Mouse (Mus musculus): ENCODE data around the gene Zbtb5.
A peak's percentile ranks its signal among the peaks of the same experiment; 100 is the strongest.
"Not testable (repeated sequence)": the region's sequence is repeated elsewhere in the genome, so short reads cannot be mapped to it uniquely, and the experiment has no call there.

Zbtb5 gene

DNA sequence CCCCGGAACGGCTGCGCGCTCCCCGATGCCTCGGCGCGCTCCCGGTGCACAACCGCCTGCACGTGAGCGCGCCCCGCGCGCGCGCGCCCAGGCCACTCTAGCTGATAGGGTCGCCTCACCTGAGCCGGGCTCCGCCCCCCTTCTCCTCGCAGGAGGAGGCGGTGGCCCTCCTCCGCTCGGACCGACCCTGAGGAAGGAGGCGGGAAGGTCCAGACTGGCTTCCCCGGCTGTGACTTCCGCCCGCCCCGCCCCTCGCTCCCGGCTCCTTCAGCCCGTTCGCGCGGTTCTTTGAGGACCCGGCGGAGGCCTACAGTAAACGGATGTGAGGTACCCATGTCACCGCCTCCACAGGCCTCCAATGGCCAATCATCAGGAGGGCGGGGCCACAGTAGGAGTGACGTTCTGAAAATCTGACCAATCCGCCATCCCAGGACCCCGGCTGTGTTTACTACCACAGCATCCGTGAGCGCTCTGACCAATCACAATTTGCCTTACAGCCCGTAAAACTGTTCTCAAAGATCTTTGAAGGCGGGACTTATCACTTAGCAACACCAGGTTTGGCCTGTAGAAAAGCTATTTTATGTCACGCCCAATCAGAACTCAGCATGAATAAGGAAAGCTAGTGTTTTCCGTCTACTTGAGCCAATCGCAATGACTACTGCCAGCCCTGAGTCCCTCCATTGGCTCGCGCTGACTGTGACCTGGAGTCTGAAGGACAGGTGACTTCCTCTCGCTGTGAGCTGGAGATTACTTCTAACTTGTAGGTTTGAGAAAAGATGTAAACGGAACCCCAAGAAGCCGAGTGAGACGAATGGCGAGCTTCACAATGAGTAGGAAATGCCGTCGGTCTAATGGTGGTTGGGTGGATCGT is at the start of gene Zbtb5:
Zbtb5 (minus strand) TSS at position 308 of the 871 bp plus-strand sequence.
- peak; percentile 90 for DNase-seq (ENCODE audit: low spot score)

DNA sequence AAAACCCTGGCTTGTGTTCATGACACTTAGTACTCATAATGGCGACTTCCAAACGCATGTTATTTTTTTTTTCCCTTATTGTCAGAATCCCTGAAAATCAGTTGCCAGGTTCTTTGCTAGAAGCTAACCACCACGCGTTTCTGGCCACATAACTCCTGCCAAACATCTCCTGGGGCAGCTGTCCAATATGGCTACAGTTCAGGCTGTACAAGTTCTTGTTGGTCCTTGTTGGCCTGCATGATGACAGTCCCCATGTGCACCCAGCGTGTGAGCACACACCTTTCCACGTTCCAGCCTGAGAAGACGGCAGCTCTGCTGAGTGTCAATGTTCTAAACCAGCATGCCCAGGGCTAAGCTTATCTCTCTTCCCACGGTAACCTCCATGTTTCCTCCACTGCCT is 43.2 kb upstream of the Zbtb5 start:
- DNase-seq (ENCODE audit: low spot score) = no peak

DNA sequence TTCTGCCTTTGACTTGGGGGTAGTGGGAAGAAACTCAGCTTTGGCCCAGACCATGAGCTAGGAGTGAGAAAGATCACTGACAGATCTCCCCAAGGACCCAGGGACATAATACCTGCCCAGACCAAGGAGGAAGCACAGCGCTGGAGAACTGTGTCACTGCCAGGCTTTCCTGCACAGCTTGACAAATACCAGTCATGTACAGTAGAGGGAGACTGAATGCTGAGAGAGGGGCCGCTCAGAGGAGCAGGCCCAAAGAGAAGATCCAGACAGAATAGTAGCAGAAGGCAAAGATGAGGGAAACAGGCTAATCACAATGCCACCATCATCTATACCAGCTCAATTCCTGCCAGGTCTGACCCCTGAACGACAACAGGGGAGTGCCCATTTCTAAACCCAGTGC is 42.6 kb upstream of the Zbtb5 start:
- DNase-seq (ENCODE audit: low spot score) = no peak

DNA sequence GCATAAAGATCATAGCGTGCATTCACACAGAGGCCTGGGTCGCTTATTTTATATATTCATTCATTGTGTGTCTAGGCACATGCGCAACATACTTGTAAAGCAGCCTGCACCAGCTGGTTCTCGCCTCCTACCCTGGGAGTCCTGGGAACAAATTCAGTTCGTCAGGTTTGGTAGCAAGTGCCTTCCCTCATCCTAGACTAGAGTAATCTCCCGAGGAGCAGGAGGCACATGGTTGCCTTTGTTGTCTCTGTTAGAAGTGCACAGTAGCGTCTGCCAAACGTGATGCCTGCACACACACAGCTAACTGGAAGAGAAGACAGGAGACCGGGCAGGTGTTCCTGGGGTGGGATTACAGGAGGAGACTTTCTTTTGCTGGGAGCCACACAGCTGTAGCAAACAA is 35.7 kb upstream of the Zbtb5 start:
- no peak for DNase-seq (ENCODE audit: low spot score)

DNA sequence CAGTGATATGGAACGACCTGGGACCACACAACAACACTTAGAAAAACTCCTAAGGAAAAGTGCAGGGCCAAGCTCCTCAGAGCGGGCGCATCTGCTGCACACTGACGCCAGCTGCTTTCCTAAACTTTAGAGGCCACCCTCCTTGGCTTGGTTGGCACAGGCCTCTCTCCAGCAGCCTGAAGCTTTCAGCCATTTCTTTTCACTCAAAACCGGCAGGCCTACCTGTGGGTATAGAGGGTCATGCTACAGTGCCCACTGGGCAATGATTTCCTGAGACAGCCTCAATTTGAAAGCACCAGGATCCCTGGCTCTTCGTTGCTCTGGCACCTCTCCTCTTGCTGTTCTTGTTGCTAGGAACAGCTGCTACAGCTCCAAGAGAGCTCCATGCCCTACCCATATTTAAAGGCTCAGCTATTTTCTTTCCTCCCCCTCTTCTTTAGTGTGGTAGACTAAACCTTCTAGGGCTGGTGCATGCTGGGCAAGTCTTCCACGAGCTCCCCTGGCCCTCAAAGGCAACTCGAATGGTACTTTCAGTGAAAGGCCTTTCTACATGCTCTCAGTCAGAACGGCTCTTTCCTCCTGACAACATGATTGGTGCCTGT is 35.2 kb upstream of the Zbtb5 start:
- no peak for DNase-seq (ENCODE audit: low spot score)

DNA sequence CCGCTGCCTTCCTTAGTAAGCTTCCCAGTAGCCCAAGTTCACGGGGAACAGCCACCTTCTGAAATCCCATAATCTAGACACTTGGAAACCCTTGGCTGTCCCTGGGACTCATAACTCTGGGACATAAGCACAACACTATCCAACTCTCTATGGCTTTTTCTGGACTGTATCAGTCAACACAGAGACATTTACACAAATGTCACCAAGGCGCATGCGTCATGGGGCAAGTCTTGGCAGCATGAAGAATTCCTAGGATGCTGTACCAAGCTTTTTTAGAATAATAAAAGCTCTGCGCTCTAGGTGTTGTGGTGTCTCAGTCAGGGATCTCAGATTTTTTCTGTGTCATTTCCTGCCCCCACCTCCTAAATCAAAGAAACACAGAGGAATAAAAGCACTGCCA is 34.5 kb upstream of the Zbtb5 start:
- no peak for DNase-seq (ENCODE audit: low spot score)

DNA sequence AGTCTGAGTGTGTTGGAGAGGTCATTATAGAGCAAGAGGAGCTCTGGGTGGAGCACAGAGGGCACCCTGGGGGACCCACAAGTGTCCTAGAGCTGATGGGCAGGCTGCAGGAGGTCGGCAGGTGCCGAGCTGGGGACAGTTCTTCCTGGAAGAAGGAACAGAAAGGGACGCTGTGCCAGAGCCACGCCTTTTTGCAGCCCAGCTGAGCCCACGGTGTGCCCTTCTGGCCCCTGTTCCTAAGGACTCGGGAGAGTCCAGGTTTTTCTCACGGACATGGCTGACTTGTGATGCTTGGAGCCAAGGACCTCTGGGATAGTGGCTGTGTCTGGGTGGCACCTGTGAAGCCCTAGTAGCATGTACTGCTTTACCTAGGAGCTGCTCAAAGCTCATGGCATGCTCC is 28.6 kb upstream of the Zbtb5 start:
- no peak for DNase-seq (ENCODE audit: low spot score)

DNA sequence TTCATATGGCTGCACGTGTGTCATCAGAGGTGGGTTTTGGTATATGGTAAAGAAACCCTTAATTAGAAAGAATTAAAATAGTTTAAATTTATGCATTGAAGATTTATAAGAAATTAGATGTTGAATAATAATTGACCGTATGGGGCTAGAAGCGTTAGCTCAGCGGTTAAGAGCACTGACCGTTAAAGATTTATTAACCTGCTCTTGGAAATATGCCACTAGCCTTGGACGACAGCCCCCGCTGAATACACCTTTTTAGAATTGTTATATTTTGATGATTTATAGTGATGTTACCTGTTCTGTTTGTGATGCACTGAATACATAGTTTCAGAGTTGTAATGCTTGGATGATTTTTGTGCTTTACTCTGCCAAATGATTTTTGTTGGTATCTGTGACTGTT is 27.3 kb upstream of the Zbtb5 start:
- not testable (repeated sequence) for DNase-seq (ENCODE audit: low spot score)

DNA sequence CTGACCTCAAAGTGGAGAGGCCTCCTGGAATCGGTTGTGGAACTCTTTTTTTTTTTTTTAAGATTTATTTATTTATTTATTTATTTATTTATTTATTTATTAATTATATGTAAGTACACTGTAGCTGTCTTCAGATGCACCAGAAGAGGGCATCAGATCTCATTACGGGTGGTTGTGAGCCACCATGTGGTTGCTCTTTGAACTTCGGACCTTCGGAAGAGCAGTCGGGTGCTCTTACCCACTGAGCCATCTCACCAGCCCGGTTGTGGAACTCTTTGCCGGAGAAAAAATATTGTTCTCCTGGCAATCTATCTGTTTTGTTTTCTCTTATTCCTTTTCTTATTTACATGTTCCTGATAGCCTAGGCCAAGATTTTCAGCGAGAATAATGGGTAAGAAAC is 26.7 kb upstream of the Zbtb5 start:
- DNase-seq (ENCODE audit: low spot score) = not testable (repeated sequence)

DNA sequence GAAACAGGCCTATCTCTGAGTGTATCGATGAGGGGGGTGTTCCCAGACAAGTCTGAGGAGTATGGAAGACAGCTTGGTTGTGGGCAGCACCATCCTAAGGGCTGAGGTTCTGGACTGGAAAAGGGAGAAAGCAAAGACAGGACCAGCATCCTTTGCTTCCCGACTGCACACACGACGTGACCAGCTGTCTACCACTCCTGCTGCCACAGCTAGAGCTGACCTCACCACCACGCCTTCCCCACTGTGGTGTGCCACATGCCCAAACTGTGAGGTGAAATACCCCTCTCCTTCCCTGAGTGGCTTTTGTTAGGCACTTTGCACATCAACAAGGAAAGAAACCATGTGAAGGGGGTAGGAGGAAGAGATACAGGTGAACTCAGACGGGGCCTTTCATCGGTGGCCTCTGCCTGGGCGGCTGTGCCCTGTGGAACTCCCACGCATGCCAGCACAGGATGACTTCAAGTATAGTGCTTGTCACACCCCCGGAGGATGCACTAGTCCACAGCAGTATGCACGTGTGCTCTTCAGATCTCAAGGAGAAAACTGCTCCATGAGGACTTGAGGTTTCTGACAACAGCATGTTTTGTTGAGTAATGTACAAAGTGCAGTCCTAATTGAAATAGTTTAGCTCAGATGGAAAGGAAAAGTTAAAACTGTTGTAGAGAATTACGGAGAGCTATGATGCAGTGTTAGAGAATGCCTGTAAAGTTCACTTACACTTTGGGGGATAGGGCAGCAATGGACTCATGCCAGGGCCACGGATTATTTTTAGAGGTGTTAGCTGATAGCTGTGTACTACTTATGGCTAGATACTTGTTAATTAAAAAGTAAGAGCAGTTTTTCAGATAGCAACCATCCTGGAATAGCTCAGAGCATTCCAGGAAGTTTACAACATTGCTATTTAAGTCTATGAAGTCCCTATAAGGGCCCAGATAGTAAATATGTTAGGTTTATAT is 25.5 kb upstream of the Zbtb5 start:
- DNase-seq (ENCODE audit: low spot score) = no peak

DNA sequence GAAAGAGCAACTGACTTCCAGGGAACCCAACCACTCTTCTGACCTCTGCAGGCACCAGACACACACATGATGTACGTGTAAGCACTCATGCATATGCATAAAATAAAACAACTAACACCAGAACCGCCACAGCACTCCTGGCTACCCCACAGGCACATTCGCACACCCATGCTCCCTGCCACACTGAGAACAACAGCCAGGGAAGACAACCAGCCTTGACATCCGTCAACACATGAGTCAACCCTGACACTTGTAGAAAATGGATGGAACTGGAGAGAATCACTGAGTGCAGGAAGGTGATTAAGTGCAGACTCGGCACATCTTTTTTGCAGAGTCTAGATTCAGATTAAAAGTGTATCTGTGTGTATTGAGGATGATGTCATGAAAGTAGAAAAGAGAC is 24.4 kb upstream of the Zbtb5 start:
- DNase-seq (ENCODE audit: low spot score) = no peak

DNA sequence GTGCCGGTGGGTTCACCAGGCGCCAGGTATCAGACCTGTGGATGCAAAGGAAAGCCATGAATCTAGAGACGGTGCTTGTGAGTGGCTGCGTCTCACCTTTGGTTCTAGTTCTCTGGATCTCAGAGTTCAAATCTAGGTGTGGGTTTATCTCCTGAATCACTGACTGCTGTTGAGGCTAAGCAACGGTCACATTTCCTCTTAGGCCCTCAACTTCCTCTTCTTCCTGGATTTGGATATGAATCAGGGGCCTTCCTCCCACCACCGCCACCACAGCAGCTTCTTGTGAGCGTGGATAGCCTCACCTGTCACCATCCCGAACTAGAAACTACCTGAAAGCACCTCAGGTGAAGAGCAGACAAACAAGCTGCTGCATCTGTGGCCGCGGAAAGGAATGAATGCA is 23.8 kb upstream of the Zbtb5 start:
- no peak for DNase-seq (ENCODE audit: low spot score)

DNA sequence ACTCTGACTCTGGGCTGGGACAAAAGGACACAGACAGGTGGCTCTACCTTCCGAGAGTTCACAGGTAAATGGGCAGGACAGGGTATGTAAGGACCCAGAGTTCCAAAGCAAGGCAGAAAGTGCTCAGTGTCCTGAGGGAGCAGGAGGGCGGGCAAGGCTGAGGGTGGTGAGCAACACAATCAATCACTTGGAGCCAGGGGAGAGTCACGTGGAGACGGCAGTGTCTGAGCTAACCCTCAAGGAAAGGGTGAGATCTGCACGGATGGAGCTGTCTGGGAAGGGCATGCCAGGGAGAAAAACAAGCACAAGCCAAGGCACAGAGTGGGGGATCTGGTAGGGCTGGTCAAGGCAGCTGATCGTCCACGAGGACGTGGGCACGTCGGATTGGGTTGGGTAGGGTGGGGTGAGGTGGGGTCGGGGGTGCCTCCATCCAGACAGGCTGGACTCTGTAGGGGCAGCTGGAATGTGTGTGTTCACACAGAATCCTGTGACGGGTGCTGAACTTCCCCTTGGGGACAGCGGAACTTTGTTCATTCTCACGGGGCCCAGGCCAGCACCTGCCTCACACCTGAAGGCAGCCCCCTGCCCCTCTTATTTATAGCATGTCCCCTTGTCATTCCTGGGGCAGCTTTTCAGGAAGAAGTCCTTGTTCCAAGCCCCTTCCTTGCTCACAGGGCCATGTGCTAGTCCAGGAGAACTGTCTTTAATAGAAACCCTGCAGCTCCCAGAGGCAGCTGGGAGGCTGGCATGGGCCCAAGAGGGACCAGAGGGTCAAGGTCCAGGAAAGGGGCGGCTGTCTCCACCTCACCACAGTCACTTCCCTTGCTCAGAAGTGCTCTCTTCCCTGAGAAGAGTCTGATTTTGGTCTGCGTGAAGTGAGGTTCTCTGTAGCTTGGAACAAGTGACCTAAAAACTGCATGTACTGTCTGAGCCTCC is 22.7 kb upstream of the Zbtb5 start:
- DNase-seq (ENCODE audit: low spot score) = no peak

DNA sequence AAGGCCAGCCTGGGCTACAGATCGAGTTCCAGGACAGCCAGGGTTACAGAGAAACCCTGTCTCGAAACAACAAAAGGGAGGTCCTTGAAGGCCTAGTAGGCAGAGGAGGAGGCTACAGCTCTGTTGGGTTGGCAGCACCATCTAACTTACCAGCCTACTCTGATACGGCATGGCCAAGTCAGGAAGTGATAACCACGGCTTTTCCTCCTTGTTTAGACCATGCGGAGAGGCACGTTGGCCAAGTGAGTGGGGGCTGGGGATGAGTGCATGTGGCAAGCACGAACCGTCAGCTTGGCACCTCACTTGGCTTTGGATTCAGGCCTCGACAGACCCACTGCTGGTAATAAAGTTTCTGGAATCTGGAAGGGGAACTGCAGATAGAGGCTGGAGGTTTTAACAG is 20.4 kb upstream of the Zbtb5 start:
- DNase-seq (ENCODE audit: low spot score) = no peak

DNA sequence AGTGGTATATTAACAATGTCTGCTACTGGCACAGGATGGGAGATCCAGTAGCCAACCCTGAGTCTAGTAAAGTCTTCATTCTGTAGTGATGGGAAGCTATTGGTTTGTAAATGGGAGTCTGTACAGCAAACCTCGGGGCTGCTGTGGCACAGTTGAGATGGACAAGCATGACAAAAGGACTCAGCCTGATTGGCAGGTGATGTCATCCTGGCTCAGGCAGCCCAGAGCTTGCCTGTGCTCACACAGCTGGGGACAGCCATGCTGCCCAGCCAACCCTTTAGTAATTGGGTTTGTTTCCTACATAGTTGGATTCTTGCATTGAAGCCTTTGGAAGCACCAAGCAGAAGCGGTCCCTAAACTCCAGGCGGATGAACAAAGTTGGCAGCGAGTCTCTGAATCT is 14.2 kb upstream of the Zbtb5 start:
- DNase-seq (ENCODE audit: low spot score) = no peak

DNA sequence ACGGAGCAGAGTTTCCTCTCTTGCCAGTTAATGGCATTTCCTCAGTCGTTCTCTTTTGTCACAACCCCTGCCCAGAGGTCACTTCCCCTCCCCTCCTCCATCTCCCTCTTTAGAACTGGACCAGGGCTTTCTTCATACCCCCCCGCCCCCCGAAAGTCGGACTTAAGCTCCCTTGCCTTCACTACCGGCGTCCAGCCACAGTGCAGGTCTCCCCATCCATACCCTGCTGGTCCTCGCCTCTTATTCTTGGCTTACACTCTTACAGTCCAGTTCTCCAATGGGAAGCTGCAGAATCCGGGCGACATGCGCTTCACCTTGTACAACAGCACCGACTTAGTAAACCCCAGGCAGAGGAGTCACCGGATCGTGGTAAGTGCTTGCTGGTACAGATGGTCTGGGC is 6.8 kb upstream of the Zbtb5 start:
- DNase-seq (ENCODE audit: low spot score) = no peak

DNA sequence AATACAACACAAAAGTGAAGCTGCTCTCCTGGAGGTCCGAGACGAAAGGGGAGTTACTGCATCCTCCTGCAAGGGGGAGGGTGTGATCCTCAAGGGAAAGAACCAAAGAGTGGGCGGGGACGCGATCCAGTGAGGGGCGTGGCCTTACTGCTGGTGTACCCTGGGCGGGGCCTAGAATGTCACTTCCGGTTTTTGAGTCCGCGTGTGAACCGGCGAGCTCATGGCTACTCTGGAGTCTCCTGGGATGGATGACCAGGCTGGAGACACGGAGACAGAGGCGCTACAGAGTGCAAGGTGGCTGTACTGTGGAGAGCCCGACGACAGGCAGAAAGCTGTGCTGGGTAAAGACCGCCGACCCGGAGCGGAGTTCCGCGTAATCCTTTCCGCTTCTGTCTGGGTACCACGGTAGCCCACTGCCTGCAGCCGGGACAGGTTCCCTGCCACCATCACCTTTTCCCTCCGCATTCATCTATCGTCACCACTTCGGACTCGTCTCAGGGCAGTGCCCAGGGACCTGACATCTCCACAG is 6.3 kb upstream of the Zbtb5 start, which contains the start of gene Polr1e:
Polr1e (plus strand) TSS at position 132 of the 529 bp plus-strand sequence.
- peak; percentile 93 for DNase-seq (ENCODE audit: low spot score)

DNA sequence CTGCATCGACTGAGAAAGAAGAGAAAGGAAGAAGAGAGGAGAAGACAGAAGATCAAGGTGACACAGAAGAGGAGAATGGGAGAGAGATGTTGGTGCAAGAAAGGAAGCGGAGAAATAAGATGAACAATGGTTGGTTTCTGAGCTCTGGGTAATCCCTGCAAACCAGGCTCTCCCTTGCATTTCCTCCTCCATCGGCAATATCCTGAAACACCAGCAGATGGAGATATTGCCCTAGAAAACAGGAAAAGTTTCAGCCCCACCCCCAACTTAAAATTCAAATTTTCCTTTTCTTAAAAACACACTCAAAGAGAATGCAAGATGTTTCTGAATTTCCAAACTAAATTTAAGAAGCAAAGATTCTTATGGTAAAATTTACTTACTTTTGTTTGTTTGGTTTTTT is 3.4 kb upstream of the Zbtb5 start:
- peak; percentile 59 for DNase-seq (ENCODE audit: low spot score)

DNA sequence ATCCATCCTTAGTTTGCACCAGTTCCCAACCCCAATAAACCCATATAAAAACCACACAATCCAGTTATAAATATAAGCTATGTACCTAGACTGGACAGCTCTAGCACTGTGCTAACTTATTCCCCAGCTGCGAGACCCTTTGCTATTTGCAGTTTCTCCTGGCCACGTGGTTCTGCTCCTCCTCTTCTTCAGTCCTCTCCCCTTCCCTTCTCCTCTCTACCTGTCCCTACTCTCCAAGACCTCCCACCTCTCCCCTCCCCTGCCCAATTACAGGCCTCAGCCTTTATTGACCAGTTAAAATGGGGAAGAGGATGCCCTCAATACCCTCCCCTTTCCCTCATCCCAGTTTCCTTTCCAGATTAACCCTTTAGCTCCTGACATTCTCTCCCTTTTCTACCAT is 1.3 kb upstream of the Zbtb5 start:
- DNase-seq (ENCODE audit: low spot score) = no peak

DNA sequence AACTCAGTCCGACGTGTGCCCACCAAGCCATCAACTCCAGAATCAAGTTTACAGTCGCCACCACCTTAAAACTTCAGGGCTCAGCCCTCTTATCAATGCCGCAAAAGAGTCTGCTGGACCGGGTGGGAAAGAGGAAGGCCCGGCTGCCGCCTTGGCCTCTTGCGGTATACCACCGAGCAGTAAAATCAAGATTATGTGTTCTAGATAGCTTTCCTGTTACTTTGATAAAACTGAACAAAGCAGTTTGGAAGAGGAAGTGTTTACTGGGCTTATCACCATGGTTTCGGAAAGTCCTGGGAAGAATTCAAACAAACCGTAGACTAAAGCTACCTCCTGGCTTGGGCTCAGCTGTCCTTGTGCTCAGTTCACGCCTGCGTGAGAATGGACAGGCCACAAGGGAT is 819 bp upstream of the Zbtb5 start:
- DNase-seq (ENCODE audit: low spot score) = no peak

DNA sequence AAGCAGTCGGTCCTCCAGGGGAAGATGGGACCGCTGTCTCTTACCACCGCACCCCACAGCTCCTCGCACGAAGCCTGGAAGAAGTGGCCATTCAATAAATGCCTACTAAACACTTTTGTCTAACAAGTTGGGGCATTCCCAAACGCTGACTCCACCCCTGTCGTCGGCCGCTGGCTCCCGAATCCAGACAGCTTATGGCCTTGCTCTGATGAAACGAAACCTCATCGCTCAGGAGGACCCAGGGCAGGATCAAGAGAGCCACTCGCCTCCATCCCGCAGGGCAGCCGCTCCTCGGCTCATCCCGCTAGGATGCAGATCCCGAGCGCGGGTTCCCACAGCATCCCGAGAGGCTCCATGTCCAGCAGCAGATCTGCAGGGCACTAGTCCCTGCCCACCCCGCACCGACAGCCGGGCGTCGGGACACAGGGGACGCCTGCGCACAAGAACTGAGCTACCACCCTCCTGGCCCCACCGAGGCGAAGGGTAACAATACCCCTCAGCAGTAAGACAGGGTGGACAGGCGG is 569 bp downstream of the Zbtb5 start:
- peak; percentile 67 for DNase-seq (ENCODE audit: low spot score)

Measured in urinary bladder, postnatal 25 days (tissue).